Mouse (Mus musculus) MEL (cell line): ENCODE data around the gene Limk1. TPM values are rescaled to one million over a fixed set of nuclear protein-coding genes. Genes with fewer than 3 reads are reported as not detected.

Experiments
- DNase-seq: peaks from one replicate; pipeline ENCODE4 v3.0.0; 2011; ENCODE audit warnings: low read depth, low spot score
- H3K27ac ChIP-seq: 2 replicates; pipeline ENCODE4 v1.5.1; 2012; ENCODE audit warnings: low read depth, mild to moderate bottlenecking, control low read depth, low read length, moderate library complexity; ENCODE audit not compliant: control insufficient read depth
- H3K27me3 ChIP-seq, 2 experiments: fragments of 150-350 bp in 1 of 2; sonication (generic) in 1 of 2; 2 replicates each; pipeline ENCODE4 v1.6.1; 2012; ENCODE audit warnings: low read length in 2 of 2, mild to moderate bottlenecking in 2 of 2, improper control_type of control experiment in 1 of 2, moderate library complexity in 1 of 2; ENCODE audit not compliant: insufficient read depth in 2 of 2, control insufficient read depth in 1 of 2
- H3K36me3 ChIP-seq, 2 experiments: 2 replicates each; pipeline ENCODE4 v1.6.1; 2012 to 2014; ENCODE audit warnings: low read length in 2 of 2, improper control_type of control experiment in 1 of 2, inconsistent platforms in 1 of 2, mild to moderate bottlenecking in 1 of 2; ENCODE audit not compliant: insufficient read depth in 2 of 2, control insufficient read depth in 1 of 2
- H3K4me1 ChIP-seq, 2 experiments: fragments of 150-350 bp in 1 of 2; sonication (generic) in 1 of 2; 2 replicates each; pipeline ENCODE4 v1.6.1; 2012; ENCODE audit warnings: low read length in 2 of 2, improper control_type of control experiment in 1 of 2, mild to moderate bottlenecking in 1 of 2; ENCODE audit not compliant: insufficient read depth in 2 of 2, control insufficient read depth in 1 of 2
- H3K4me3 ChIP-seq, 2 experiments: fragments of 150-350 bp in 1 of 2; sonication (generic) in 1 of 2; 2 replicates each; pipeline ENCODE4 v1.5.1; 2012; ENCODE audit warnings: low read depth in 2 of 2, low read length in 2 of 2, mild to moderate bottlenecking in 2 of 2, moderate library complexity in 2 of 2, control low read depth in 1 of 2, improper control_type of control experiment in 1 of 2; ENCODE audit not compliant: control insufficient read depth in 1 of 2, insufficient read depth in 1 of 2
- H3K79me2 ChIP-seq: 2 replicates; pipeline ENCODE4 v1.6.1; 2012; ENCODE audit warnings: mild to moderate bottlenecking, low read length, moderate library complexity; ENCODE audit not compliant: control insufficient read depth, poor library complexity, insufficient read depth
- H3K9ac ChIP-seq: 2 replicates; pipeline ENCODE4 v1.6.1; 2012; ENCODE audit warnings: low read depth, mild to moderate bottlenecking, control low read depth, low read length, moderate library complexity; ENCODE audit not compliant: control insufficient read depth, poor library complexity, severe bottlenecking
- H3K9me3 ChIP-seq: fragments of 150-350 bp; sonication (generic); replicated peaks from 2 replicates; pipeline ENCODE4 v1.6.1; 2012; ENCODE audit warnings: mild to moderate bottlenecking, low read length, improper control_type of control experiment, moderate library complexity; ENCODE audit not compliant: insufficient read depth
- CHD2 ChIP-seq: IDR thresholded peaks from 2 replicates; pipeline ENCODE4 v1.6.1; 2011; ENCODE audit warnings: low read length, improper control_type of control experiment
- E2F4 ChIP-seq: IDR thresholded peaks from 2 replicates; pipeline ENCODE4 v1.6.1; 2011; ENCODE audit warnings: low read depth, low read length, improper control_type of control experiment, borderline replicate concordance
- ETS1 ChIP-seq: IDR thresholded peaks from 2 replicates; pipeline ENCODE4 v1.6.1; 2012; ENCODE audit warnings: low read depth, mild to moderate bottlenecking, inconsistent platforms, low read length, improper control_type of control experiment, moderate library complexity
- GABPA ChIP-seq: IDR thresholded peaks from 2 replicates; pipeline ENCODE4 v1.6.1; 2012; ENCODE audit warnings: low read depth, mild to moderate bottlenecking, inconsistent platforms, low read length, improper control_type of control experiment, moderate library complexity
- GATA1 ChIP-seq: IDR thresholded peaks from 2 replicates; pipeline ENCODE4 v1.6.1; 2011; ENCODE audit warnings: low read depth, low read length, improper control_type of control experiment
- KAT2A ChIP-seq: conservative IDR thresholded peaks from 2 replicates; pipeline ENCODE4 v1.6.1; 2012; ENCODE audit warnings: low read depth, low read length, improper control_type of control experiment, inconsistent platforms
- MAZ ChIP-seq: IDR thresholded peaks from 2 replicates; pipeline ENCODE4 v1.6.1; 2012; ENCODE audit warnings: low read depth, mild to moderate bottlenecking, inconsistent platforms, low read length, improper control_type of control experiment
- MEF2A ChIP-seq: IDR thresholded peaks from 2 replicates; pipeline ENCODE4 v1.6.1; 2014; ENCODE audit warnings: low read depth, mild to moderate bottlenecking, inconsistent platforms, low read length, improper control_type of control experiment; ENCODE audit not compliant: poor library complexity, insufficient replicate concordance, severe bottlenecking; ENCODE audit errors: extremely low read depth
- MXI1 ChIP-seq: IDR thresholded peaks from 2 replicates; pipeline ENCODE4 v1.6.1; 2011; ENCODE audit warnings: mild to moderate bottlenecking, low read depth, low read length, improper control_type of control experiment
- MYC ChIP-seq: IDR thresholded peaks from 2 replicates; pipeline ENCODE4 v1.6.1; 2011; ENCODE audit warnings: low read depth, mild to moderate bottlenecking, low read length, improper control_type of control experiment, moderate library complexity
- NELFE ChIP-seq: IDR thresholded peaks from 2 replicates; pipeline ENCODE4 v1.6.1; 2011; ENCODE audit warnings: low read depth, low read length, improper control_type of control experiment
- POLR2AphosphoS2 ChIP-seq: IDR thresholded peaks from 2 replicates; pipeline ENCODE4 v1.6.1; 2011; ENCODE audit warnings: low read length, improper control_type of control experiment
- POLR2AphosphoS5 ChIP-seq: IDR thresholded peaks from 2 replicates; pipeline ENCODE4 v1.6.1; 2012; ENCODE audit warnings: low read depth, borderline replicate concordance, mild to moderate bottlenecking, inconsistent platforms, low read length, moderate library complexity, mixed read lengths
- SMC3 ChIP-seq: IDR thresholded peaks from 2 replicates; pipeline ENCODE4 v1.6.1; 2011; ENCODE audit warnings: low read depth, low read length, improper control_type of control experiment
- TAL1 ChIP-seq: IDR thresholded peaks from 2 replicates; pipeline ENCODE4 v1.6.1; 2012; ENCODE audit warnings: mild to moderate bottlenecking, inconsistent platforms, low read length, moderate library complexity, mixed read lengths
- TBP ChIP-seq: IDR thresholded peaks from 2 replicates; pipeline ENCODE4 v1.8.0; 2011; ENCODE audit warnings: low read depth, low read length, improper control_type of control experiment
- ZC3H11A ChIP-seq: IDR thresholded peaks from 2 replicates; pipeline ENCODE4 v1.6.1; 2012; ENCODE audit warnings: low read depth, mild to moderate bottlenecking, inconsistent platforms, low read length, improper control_type of control experiment
- ZNF384 ChIP-seq: IDR thresholded peaks from 2 replicates; pipeline ENCODE4 v1.6.1; 2012; ENCODE audit warnings: low read depth, mild to moderate bottlenecking, inconsistent platforms, low read length, improper control_type of control experiment
- polyA plus RNA-seq, 2 experiments: library from polyadenylated mRNA; stranded (reverse) in 1 of 2; unstranded in 1 of 2; fragments of >175 nt in 1 of 2; fragments of >200 nt in 1 of 2; gene quantifications; 2 replicates each; pipeline versions ENCODE4 v1.2.1 to v1.2.4; 2012; ENCODE audit warnings: low replicate concordance in 2 of 2, low read depth in 1 of 2; ENCODE audit not compliant: insufficient read length in 2 of 2, insufficient read depth in 1 of 2, missing spikeins in 1 of 2
- total RNA-seq: library from RNA; depleted of rRNA; stranded (reverse); fragments of 300-350 nt; gene quantifications from 2 replicates; pipeline ENCODE4 v1.2.3, GENCODE M21; 2012

Gene Limk1
- total and polyA plus RNA-seq, 3 experiments: 7.3 to 14.8 TPM; not detected in 1

DNA sequence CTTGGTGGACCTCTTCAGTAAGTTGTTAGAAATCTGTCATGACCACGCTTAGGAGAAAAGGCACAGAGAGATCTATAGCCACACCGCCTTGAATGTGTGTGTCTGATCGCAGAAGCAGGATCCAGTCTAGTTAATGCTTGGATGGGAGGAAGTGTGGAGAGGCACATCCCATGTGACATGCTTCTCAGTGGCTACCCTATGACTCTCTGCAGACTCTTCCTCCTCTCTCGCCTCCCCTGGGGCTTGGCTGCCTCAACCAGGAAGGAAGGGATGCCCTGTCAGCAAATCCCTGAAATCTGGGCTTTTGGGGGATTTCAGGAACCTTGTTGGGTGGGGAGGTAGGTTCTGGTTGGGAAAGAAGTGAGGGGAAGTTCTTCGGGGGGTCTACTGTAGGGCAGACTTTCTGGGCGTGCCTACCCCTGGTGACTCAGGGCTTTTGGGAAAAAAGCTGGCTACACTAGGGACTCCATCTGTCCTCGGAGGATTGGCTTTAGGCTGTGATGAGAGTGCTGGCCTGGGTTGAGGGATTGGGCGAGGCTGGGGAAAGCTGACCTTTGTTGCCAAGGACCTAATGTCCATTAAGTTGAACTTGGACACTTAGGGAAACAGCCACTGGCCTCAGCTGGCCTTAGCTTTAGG, 38.7 kb upstream of the Limk1 start:
- peaks cover 0 to 1% of the 10 kb centered on the region in 2 experiments; a peak in 2 of 4 replicates for H3K27me3 ChIP-seq
- no peaks in the 10 kb centered on the region for H3K36me3 ChIP-seq
- H3K79me2 ChIP-seq: no peaks in the 10 kb centered on the region
- no peak for DNase-seq
- H3K9me3 ChIP-seq: no peaks in the 10 kb centered on the region
- no peaks in the 10 kb centered on the region for H3K4me1 ChIP-seq
- H3K27ac ChIP-seq: no peak overlapping the region
- no peak overlapping the region for H3K4me3 ChIP-seq
- TF ChIP-seq GATA1 (no peak), TBP (no peak), MXI1 (no peak), MAZ (no peak), KAT2A (no peak), ZC3H11A (no peak), NELFE (no peak), ZNF384 (no peak), ETS1 (no peak), SMC3 (no peak), POLR2AphosphoS5 (no peak), TAL1 (no peak)
- no peak overlapping the region for H3K9ac ChIP-seq

DNA sequence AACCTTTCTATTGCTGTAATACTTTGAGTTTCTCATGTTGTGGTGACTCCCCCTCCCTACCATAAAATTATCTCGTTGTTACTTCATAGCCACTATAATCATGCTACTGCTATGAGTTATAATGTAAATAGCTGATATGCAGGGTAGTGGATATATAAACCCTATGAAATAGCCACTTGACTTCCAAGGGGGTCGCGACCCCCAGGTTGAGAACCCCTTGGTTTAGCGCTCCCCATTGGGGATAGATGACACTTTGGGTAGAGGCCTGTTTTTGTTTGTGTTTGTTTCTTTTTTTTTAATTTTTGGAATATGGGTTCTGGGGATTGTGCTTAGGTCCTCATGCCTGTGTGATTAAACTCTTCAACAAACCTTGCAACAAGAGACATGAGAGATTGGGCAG, 36.9 kb upstream of the Limk1 start:
- no peak for DNase-seq
- TF ChIP-seq GATA1 (no peak), CHD2 (peak; percentile 42; the same call in 1 of the 2 replicates)
- peaks cover 0 to 1% of the 10 kb centered on the region in 2 experiments; a peak in 2 of 4 replicates for H3K27me3 ChIP-seq

GRCm38 (mm10) chr5:134720058-134720457, 31.7 kb upstream of the Limk1 start:
- Histone ChIP-seq H3K27me3 (no peaks in the 10 kb centered on the region), H3K4me3 (no peak overlapping the region), H3K4me1 (no peaks in the 10 kb centered on the region), H3K9ac (no peak overlapping the region)
- DNase-seq: no peak
- TF ChIP-seq KAT2A (no peak), MEF2A (no peak), ZC3H11A (no peak), POLR2AphosphoS2 (no peak), GABPA (no peak), E2F4 (no peak), MYC (no peak)
- TF ChIP-seq, all 39 proteins: peak for 0
- Histone ChIP-seq H3K79me2 (no peaks in the 10 kb centered on the region), H3K36me3 (no peaks in the 10 kb centered on the region), H3K9me3 (no peaks in the 10 kb centered on the region), H3K27ac (no peak overlapping the region)

More for the DNA sequence above, 36.9 kb upstream of the Limk1 start:
- Histone ChIP-seq H3K79me2 (no peaks in the 10 kb centered on the region), H3K36me3 (no peaks in the 10 kb centered on the region), H3K4me3 (no peak overlapping the region), H3K9ac (no peak overlapping the region), H3K27ac (no peak overlapping the region), H3K9me3 (no peaks in the 10 kb centered on the region), H3K4me1 (no peaks in the 10 kb centered on the region)
